Mouse (Mus musculus) testis, adult 2 months (tissue): ENCODE data around the gene Gm12184.

Experiments used
- CTCF ChIP-seq: fragments of 200-500 bp; IDR thresholded peaks from 2 replicates; pipeline ENCODE4 v1.5.1; 2012; ENCODE audit warnings: low read depth, mild to moderate bottlenecking, inconsistent platforms, low read length, moderate library complexity; ENCODE audit not compliant: control insufficient read depth, insufficient read depth, insufficient replicate concordance
- POLR2A ChIP-seq: fragments of 200-500 bp; IDR thresholded peaks from 2 replicates; pipeline ENCODE4 v1.6.1; 2012; ENCODE audit warnings: low read depth, mild to moderate bottlenecking, inconsistent platforms, low read length, moderate library complexity; ENCODE audit not compliant: control insufficient read depth

DNA sequence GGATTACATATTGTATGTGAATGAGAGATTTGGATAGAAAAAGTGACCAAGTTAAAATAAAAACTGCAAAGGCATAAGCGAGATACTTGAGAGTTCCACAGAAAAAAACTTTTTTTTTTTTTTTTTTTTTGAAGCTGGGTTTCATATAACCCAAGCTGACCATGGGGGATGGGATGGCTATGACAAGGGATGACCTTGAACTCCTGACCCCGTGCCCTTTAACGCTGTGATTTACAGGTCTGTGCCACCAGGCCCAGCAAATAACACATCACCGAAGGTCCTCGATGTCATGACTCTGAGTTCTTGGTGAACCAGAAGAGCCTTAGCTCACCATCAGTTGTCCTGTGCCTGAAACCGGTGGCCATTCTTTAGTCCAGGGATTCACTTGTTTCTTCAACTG lies 9.5 kb upstream of the Gm12184 start:
- TF ChIP-seq CTCF (no peak), POLR2A (no peak)
